Mouse (Mus musculus) MN1 (cell line): ENCODE results near the gene Car9.
"Not testable (repeated sequence)": the region's sequence is repeated elsewhere in the genome, so short reads cannot be mapped to it uniquely, and the experiment has no call there.

Experiments
- DNase-seq: peaks from one replicate; pipeline ENCODE4 v3.0.0-alpha.2; 2016; ENCODE audit warnings: low spot score

Car9 gene

DNA sequence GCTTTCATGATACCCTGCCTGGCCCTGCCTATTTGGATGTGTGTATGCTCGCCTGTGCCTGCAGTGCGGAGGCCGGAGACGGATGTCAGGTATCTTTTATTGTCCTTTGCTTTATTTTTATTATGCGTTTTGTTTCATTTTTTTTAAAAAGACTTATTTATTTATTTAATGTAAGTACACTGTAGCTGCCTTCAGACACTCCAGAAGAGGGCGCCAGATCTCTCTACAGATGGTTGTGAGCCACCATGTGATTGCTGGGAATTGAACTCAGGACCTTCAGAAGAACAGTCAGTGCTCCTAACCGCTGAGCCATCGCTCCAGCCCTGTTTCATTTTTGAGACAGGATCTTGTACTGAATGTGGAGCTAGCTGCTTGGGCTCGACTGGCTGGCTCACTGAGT, 21.7 kb downstream of the Car9 start:
- no peak for DNase-seq

DNA sequence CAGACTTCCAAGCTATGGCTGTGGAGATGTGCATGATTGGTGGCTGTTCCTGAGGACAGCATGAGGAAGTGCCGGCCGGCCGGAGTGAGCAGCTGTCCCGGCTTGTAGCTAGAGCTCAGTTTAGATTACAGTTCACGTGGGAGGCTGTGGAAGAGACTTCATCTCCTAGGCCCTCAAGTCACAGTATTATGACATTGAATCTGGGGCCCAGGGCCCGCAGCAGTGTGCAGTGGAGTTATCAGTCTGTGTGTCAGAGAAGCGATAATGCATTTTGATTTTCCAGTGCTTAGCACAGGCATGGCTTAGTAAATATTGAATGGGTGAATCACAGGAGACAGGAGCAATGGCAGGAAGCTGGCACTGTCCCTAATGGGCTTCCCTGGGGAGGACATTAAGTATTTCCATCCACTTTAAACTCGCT, 23.3 kb downstream of the Car9 start:
- DNase-seq, result peak; percentile 70

DNA sequence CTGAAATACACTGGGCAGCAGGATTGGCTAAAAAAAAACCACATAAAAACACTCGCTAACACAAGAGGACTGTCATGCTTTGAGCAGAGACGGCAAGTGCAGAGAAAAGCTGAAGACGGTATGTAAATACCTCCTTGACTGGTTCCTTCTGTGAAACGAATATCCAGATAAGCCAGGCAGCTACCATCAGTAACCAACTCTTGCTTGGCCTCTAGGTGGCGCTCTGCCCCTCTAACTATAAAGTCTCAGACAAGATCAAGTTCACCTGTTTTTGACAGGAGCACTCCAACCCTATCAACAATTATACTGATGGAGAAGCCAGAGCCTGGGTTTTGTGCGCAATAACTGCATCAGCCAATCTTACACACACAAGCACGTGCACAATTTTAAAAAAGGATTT, 23.8 kb downstream of the Car9 start:
- DNase-seq, result peak; percentile 73

DNA sequence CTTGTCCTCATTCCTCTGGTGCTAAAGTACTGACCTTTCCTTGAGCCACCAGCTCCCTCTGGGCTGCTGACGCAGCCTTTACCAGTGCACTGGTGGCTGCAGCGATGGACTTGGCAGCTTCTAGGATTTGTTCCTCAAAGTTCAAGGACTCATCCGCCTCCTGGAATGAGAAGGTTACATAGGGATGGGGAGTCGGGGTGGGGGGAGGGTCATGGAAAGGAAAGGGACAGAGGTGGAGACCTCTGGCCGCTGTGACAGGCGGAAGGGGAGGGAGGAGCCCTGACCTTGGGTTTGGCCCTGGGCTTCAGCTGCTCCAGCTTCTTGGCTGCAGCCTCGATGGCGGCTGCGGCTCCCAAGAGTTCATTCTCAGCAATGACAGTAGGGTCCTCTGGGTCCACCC, 26.5 kb downstream of the Car9 start:
- DNase-seq, result no peak

DNA sequence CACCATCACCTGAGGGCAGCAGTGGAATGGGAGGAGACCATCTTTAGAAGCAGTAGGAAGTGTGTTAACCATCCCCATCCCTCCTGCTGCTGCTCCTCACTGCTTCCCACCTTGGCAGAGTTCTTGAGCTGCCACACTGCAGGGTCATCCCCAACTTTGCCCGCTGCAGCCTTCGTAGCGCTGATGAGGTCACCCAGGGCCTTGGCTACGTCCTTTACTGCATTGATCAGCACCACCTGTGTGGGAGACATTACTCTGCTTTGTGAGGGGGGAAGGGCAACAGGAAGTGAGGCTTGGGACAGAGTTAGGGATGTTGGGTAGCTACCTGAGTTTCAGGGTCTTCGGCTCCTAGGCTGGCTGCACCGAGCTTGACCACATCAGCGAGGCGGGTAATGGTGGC, 28.9 kb downstream of the Car9 start:
- no peak for DNase-seq

DNA sequence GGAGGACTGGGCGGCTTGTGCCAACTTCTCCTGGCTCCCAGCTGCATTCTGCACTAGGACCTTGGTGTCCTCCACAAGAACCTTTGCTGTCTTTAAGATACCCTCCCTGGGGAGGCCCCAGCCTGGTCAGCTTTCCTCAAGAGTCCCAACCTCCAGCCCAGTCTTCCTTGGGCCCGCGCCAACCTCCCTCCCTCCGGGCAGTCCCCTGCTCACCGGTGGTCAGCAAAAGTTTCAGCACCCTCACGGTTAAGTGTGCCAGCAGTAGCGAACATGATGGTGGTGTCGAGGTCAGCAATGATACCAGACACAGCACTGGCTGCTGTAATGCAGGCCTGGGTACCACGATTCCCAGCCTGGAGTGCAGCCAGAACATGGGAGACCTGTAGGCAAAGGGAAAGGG, 29.3 kb downstream of the Car9 start:
- no peak for DNase-seq

DNA sequence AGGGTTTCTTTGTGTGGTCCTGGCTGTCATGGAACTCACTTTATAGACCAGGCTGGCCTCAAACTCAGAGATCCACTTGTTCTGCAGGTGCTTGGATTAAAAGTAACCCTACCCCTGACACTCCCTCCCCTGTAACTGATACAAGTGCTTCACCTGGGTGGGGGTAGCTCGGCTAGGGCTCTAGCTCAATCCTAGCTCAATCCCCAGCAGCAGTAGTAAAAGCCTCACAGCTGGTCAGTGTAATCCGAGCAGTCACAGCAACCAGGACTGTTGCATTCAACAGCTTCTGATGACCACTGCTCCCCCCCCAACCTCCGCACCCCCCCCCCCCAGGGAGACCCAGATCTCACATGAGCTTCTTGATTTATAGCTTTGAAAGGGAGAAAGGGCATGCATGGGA, 35.3 kb downstream of the Car9 start:
- no peak for DNase-seq

DNA sequence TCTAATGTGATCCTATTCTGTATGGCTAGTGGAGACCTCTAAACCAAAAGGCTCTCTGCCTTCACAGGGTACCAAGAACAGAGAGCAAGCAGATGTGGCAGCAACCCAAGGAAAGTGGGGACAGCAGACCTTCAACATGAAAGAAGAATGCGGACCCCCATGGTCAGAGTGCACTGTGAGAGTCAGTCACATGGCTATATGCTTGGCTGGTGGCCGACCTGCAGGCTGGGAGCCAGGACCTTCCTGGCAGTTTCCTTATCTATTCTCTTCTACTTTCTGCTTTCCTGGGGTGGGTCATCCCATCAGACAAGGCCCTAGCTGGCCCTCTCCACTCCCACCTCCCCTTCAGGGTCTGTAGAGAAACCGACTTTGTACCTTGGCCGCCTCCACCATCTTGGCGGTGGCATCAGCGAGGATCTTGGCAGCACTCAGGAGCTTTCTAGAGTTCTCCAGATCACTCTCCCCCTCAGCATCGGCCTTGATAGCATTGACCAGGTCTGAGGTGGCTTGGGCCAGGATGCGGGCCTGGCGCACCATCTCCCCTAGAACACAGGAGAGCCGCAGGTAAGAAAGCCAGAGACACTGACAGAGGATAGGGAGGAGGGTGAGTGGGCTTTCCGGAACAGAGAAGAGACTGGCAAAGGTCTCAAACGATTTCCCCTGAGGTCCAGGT, 39.7 kb downstream of the Car9 start:
- DNase-seq, result no peak

DNA sequence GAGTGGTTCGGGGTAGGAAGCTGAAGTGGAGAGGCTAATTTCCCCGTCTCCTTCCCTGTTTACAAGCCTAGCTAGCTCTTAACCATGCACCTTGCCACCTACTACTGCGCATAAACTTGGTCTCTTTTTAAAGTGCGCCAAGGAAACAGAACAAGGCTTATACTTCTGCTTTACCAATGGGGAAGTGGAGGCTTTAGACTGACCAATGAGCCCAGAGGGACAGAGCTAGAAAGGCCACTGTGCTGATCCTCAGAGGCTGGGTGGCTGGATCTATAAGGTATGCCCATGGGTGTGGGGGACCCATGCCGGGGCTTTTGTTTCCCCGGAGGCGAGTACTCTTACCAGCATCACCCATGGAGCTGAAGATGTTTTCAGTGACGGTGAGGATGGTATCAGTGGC, 40.4 kb downstream of the Car9 start:
- DNase-seq, result no peak

DNA sequence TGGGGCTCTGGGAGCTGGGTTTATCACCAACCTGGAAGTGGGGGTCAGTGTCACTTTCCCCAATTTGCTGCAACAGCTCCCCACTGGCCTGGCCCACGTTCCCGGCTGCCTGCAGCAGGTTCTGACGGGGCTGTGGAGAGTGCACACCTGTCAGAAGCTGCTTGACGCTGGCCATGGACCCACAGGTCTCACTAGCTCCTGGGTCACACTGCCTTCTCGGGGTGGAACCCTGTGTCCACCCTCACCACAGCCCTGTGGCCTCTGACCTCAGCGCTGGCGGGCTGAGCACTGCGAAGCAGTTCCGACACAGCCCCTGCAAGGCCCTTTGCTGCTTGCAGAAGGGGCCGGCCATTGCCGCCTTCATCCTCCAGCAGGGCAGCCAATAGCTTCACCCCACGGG, 42.3 kb downstream of the Car9 start:
- DNase-seq, result no peak

DNA sequence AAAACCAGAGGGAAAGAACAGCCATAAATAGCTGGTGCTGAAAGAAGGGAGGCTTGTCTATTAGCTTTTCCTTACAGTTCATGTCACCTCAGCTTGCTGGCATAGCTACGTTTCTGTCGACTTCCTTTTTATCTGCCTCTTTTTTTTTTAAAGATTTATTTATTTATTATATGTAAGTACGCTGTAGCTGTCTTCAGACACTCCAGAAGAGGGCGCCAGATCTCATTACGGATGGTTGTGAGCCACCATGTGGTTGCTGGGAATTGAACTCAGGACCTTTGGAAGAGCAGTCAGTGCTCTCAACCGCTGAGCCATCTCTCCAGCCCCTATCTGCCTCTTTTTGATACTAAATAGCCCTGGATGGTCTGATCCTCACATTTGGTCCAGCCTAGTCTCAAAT, 45.1 kb downstream of the Car9 start:
- not testable (repeated sequence) for DNase-seq

DNA sequence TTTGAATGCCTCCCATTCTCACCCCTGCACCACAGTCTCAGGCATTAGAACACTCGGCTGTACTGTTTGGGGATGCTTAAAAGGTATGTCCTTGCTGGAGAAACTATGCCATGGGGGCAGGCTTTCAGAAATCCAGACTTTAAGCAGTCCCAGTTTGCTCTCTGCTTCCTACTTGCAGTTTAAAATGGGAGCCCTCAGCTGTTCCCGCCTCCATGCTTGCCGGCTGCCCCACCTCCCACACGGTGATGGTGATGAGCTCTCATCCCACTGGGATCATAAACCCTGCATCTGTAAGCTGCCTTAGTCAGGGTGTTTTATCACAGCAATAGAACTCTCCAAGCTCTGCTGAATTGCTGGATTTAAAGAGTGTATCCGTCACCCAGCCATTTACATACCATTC, 45.7 kb downstream of the Car9 start:
- no peak for DNase-seq

DNA sequence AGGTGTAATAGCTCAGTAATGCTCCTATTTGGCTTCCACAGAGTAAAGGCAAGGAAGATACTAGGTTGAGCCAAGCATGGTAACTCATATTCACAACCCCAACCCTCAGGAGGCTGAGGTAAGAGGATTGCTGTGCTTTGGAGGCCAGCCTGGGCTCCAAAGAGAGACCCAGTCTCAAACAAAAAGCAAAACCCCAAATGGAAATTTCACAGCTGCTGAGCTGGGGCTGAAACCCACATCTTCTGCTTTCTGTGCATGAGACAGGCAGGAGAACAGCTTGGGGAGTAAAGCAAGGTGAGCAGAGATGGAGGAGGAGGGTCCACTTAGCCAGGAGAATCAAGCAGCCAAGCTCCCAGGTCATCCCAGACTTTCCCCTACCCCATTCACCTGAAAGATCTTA, 47.1 kb downstream of the Car9 start:
- no peak for DNase-seq

DNA sequence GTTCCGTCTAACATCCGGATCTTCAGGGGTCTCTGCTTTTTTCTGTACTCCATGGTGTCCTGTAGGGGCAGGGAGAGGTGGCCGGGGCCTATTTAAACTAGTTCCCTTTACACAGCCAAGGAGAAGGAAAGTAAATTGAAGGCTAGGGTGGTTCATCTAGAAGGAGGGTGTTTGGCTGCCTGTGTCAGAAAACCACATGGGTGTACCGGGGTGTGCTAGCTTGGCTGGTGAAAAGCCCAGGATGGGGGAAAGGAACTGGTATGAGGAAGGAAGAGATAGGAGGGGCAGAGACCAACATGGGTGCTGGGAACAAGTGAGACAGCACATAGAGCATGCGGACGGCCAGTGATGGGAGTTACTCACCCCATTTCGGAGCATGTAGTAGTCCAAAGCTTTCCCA, 49.2 kb downstream of the Car9 start:
- DNase-seq, result no peak

DNA sequence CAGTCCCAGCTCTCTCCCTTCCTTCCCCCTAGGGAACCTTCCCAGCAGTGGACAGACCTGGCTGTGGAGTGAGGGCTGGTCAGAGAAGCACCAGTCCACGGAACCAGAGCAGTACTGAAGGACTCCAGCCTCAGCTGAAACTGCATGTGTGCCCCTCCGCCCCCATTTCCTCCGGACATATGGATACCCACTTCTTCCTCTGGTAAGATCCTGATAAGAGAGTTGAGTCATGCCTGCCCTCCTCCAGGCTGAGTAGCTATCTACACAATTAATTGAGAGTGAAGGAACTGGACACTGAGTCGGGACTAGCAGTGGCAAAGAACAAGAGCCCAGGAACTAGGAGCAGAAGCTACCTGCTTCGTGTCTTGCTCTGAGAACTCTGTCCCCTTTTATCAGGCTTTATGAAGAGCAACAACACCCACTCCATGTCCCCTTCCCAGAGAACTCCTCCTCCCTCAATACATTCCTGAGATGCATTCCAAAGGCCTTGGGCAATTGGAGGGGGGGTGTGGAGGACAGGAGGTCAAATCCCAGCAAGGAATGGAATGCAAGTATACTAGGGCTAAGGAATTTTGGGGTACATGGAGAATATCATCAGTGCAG, 51.4 kb downstream of the Car9 start:
- peak; percentile 16 for DNase-seq

DNA sequence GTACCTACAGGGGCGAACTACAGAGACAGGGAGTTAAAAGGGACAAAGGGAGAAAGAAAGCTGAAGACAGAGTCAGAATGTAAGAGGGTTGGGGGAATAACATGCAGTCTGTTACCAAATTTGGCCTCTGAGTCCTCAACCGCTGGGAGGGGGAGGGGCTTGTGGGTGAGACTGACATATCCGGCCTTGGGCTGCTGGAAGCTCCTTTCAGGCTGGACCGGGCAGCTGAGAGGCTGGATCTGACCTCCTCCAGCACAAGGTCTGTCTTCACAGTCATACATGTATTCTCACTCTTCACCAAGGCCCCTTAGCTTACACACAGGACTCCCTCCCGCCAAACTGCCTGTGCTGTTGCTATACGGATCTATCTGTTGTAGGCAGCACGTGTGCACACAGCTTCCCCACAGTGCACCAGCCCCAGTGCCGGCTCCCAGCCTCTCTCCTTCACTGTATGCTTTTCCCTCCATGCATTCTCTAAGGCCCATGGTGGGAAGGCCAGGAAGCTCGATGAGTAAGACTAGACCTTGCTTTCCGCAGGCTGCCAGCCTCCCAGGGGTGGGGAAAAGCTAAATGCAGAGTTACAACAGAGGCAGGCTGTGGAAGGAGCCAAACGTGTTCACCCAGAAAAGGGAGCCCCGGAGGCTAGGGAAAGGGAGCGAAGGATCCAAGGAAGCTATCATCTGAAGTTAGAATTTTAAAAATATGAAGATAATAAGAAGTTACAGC, 52.0 kb downstream of the Car9 start:
- DNase-seq, result peak; percentile 41

DNA sequence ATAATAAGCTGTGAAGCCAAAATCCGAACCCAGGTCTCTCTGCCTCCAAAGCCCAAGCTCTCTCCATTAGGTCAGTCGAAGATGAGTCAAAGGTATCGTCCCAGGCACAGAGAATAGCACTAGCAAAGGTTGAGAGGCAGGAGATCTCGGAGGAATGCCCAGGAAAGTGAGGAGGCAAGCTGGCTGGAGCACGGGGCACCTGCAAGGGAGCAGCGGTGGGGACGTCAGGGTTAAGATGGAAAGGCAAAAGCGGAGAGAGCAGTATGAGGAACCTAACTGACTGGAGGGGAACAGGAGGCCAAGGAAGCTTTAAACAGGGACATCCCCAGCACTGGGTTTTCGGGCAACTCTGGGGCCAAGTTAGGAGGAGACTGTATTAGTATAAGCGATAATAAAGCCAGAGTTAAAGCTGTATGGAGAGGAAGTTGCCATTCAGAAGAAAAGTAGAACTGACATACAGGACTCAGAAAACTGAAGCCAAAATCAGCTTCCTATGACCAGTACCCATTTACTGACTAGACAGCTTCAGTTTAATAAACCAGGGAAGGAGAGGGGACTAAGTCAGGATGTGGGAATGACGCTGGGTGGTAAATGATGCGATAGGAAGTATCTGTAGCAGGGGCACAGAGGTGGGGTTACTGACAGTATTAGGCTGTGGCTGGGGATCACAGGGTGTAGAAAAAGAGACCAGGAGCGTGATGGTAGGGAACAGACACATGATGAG, 52.9 kb downstream of the Car9 start:
- DNase-seq, result no peak

DNA sequence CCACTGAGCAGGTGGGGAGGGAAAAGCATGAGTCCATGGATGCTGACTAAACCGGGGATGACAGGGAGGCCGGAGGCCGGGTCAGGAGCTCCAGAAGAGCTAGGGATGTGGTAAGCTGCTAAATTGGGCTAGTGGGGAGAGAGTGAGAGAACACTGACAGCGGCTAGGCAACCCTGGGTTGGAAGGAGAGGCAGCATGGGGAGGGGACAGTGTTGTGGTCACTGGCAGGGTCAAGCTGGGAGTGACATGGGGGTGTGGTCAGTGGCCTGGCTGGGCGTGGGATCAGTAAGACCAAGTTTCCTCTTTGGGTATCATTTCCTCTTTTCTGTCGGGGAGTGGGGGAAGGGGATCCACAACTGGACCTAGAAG, 53.5 kb downstream of the Car9 start:
- peak; percentile 20 for DNase-seq

DNA sequence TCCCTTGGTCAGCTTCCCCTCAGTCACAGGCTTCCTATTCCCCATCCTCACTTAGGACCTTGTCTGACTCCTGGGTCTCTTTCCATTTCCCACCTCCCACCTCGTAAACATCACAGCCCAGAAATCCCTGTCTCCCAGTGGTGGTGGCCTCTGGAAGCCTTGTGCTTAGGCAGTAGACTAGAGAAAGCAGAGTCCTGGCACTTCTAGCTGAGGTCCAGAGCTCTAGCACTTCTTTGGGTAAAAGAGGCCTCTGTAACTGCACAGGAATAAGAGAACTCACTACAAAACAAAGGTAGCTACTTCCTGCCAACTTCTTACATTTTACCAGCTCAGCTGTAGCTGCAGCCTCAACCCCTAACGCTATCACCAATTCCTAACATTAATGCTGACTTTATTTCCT, 54.2 kb downstream of the Car9 start:
- no peak for DNase-seq

DNA sequence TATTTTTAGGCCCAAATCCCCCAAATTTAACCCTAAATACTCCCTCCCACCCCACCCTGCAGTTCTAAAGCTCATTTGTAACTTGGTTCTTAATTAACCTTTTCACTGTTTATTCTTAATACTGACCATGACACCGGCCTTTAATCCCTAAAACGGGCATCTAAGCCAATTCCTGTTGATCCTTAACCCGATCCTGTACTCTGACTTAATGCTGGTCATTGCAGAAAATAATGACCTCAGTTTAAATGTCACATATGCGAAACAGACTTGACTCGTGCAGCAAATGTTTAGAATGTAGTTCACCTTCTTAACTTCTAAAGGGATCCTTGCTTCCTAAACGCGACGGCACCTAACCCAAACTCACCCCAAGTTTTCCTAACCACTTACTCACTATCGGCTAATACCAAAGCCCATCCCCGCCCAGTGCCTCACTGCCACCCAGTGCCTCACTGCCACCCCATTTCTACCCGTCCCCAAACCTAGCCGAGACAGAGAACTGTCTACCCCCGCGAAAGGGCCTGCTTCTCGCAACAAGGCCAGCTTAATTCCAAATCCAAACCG, 54.8 kb downstream of the Car9 start:
- DNase-seq, result no peak

DNA sequence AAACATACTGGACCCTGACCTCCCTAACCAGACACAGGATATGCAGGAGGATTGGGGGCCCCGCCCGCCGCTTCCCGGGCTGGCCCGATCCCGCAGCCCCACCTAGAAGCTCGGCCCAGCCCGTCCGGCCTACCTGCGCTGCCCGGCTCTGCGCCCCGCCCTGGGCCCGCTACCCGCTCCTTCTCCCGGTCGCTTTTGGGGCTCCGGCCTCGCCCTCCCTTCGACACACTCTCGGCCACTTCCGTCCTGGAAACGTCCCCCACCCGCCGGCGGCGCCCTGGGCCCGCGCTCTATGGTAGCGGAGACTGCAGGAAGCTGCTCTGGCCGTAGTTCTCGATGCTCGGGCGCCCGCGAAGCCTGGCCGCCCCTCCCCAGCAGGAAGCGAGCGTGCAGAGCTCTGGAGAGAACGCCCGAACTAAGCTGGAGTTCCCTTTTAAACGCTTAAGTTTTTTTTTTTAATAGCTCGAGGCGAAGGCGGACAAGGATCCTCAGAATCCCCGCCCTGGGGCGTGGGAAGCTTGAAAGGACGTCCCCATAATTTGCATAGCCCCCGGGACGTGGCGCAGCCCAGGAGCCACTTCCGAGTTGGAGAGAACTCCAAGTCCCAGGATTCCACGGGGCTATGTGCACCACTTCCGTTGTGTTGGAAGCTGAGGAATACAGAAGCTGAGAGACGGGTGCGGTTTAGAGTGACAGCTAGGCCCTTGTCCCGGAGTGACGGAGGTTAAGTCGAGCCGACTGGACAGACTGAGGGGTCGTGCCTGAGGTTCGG, 55.4 kb downstream of the Car9 start, which contains the start of the genes Creb3 and Tln1:
Gene Creb3 (plus strand): TSS at position 336 of the 772 bp plus-strand sequence.
Gene Tln1 (minus strand): TSS at position 695 of the 772 bp plus-strand sequence.
- DNase-seq, result peak; percentile 95
